Mouse (Mus musculus) frontal cortex, postnatal 36 days (tissue): ENCODE data around the gene Qars.

Experiments
- DNase-seq, 2 experiments: peaks; one replicate each; pipeline ENCODE4 v3.0.0; 2022; ENCODE audit warnings: low spot score in 2 of 2

Qars gene

DNA sequence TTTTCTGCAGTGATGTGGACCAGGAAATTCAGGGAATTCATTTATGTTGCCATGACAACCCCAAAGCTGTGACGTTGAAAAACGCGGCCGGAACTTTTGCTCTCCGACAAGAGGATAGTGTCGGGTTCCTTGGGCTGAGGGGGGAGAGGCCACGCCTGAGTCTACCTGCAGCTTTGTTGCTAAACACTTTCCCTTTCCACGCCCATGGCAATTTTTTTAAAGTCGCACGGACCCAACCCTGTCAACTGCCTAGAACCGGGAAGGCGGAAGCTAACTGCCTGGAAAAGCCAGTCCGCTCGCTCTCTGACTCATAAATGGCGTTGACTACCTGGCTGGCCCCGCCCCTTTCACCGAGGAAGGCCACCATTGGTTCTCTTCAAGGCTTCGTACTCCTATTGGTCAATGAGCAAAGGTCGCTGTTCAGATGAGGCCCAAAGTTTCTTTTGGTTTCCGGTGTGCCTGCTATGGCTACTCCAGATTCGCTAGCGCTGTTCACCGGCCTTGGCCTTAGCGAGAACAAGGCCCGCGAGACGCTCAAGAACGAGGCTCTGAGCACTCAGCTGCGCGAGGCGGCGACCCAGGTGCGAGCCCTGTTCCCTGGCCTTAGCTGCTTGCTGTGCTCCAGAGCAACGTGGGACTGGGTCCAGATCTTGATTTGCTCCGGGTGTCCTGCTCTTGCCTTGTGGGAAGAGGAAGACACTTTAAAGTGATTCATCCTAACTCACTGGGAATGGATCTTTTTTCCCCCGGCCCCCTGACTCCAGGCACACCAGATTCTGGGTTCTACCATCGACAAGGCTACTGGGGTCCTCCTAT, at the start of gene Qars:
Gene Qars, plus strand, starts transcription at position 88 of the 816 bp plus-strand sequence.
- DNase-seq = peak; percentile 92 to 95

- DNase-seq = no peak
These were observed 47.6 kb upstream of the Qars start for GRCm38 (mm10) chr9:108459939-108460318.

GRCm38 (mm10) chr9:108460319-108461178, 47.0 kb upstream of the Qars start, which contains the start of gene Ccdc71:
TSS of gene Ccdc71 (plus strand) at chr9:108460527.
- peak; percentile 88 to 89 for DNase-seq

DNA sequence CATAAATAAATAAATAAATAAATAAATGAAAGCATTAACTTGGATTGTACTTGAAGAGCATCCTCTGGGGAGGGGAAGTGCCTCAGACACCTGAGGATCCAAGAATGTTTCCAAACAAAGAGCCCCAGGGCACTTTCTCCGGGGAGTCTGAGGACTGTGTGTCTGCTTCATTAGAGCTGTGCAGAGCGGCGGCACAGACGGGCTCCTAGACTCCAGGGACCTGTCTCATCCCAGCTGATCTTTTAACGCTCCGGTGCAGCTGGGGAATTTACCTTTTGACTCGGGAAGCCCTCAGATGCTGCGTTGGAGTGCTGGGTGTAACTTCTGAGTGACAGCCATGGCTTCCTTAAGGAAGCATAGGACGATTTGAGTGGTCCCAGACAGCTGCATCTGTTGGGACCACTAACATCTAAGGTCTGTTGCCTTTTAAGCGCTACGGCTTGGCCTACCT, 46.3 kb upstream of the Qars start, which contains the start of gene Klhdc8b:
Gene Klhdc8b, minus strand, starts transcription at position 401 of the 451 bp plus-strand sequence.
- no peak for DNase-seq

GRCm38 (mm10) chr9:108461675-108462074, 45.8 kb upstream of the Qars start:
- no peak for DNase-seq

DNA sequence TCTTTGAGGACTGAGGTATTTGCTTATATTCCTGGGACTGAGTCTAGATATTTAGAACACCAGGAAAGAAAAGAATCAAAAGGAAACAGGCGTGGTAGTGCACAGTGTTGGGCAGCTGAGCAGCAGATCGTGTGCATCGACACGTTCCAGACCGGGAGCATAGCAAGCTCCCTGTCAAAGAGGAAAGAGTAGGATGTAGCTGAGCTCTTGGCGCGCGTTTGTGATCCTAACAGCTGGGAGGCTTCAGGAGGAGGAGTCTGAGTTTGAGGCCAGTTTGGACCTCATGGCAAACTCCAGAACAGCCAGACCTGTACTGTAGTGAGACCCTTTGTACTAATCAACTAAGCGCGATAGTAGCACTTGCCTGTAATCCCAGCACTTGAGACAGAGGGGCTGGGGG, 45.3 kb upstream of the Qars start:
- DNase-seq = no peak

- no peak for DNase-seq
These were observed 43.8 kb upstream of the Qars start for GRCm38 (mm10) chr9:108463713-108464112.

DNA sequence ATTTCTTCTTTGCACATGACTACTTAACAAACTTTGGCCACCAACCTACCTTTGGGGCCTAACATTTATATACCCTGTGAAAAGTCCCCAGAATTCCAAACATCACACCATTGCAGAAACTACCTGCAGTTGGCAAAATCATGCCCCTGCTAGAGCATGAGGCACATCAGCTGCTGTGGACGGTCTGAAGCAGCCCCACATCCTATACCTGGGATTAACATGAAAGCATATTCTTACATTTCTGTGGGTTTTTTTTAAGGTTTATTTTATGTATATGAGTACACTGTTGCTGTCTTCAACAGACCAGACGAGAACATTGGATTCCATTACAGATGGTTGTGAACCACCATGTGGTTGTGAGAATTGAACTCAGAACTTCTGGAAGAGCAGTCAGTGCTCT, 41.3 kb upstream of the Qars start:
- DNase-seq = no peak

DNA sequence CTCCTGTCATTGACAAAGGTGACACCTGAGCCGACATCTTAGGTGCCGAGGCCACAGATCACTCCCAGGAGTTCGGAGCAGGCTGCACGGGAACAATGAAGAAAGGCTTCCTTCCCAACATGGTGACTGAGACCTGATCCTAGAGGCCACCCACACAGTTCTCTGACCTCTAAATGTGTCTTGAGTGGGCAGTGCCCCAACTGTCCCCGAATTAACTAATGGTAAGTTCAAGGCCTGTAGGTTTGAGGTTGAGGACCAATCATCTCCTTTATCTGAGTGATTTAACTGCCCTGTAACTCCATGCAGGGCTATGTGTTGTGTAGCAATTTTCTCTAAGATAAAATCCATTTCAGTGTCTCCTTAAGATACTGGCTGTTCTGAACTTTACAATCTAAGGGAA, 38.1 kb upstream of the Qars start:
- DNase-seq = no peak

DNA sequence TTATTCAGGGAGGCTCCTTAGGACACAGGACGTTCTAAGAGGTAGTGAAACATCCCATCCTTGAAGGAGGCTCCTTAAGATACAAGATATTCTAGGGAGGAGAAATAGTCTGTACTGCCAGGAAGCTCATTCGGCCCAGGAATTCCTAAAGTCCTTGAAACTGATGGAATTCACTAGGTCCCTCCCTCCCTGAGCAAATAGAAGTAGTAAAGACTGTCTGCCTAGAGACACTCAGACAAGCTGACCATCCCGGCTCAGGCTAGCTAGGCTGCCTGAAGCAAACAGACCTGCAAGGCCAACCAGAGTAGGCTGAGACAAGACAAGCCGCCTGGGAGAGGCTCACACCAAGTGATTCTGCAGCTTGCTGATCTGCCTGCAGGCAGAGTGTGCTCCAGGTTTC, 37.7 kb upstream of the Qars start:
- DNase-seq = no peak

GRCm38 (mm10) chr9:108474528-108474927, 33.0 kb upstream of the Qars start:
- DNase-seq = no peak

DNA sequence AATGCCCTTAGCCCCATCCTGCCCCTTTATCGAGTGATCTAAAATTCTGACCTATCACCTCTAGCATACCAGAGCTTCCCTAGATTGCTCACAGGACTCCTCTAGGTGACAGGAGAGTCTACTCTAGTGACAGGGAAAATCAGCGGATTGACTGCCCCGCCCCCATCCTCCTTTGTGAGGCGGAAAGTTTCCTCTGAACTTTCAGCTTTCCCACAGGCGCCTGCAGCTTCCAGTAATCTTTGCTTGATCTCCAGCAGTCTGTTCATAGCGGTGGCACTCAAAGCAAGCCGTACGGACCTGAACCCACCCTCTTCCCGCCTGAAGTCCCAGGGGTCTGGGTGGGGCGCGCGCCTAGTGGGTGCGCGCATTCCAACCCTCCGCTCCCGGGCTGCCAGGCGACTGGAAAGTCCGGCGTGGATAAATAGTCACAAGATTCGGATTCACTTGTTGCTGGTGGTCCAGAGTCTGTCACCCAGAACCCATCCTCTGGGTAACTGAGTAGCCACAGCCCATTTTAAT, 28.8 kb upstream of the Qars start:
- DNase-seq = peak; percentile 17 to 29

DNA sequence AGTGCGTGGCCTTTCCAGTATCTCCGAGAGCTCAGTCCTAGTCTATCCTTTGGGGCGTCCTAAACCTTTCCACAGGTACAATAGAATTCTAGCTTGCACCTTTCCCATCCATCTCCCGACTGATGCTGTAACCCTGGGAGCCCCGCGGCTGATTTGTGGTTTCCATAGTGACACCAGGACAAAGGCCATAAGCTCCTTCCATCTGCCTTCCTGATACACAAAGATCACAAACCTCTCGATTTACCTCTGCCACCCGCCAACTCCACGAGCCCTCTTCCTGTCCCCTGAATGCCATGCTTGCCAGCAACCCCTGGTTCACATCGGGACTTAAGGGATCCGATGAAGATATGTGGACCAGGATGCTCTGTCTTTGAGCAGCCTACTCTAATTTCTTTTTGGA, 28.3 kb upstream of the Qars start:
- no peak for DNase-seq

GRCm38 (mm10) chr9:108479721-108480351, 27.7 kb upstream of the Qars start, which contains the start of gene Lamb2:
TSS of gene Lamb2 (plus strand) at chr9:108479736.
- no peak for DNase-seq

DNA sequence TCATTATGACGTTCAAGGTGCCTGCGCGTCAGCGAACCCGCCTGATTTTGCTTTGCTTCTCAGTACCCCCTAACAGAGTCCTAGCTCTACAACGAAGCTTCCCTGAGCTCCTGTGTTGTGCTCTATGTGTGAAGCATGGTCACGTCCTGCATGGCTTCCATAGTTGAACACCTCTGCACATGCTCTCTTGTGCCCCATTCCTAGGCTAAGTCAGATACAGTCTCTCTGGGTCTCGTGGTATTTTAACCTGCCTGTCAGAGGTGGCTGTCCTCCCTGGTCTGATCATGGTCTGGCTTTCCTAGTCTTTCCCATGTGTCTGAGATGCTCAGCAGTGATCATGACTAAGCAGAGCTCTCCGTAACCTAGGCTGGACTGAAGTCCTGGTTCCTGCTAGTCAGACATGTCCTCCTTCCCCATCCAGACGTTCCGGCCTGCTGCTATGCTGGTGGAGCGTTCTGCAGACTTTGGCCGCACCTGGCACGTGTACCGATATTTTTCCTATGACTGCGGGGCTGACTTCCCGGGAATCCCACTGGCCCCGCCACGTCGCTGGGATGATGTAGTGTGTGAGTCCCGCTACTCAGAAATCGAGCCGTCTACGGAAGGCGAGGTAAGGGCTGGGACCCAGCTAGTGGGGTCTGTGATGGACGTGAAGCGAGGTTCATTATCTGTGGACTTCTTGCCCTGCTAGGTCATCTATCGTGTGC, 26.5 kb upstream of the Qars start:
- no peak for DNase-seq

- no peak for DNase-seq
These were observed 25.8 kb upstream of the Qars start for GRCm38 (mm10) chr9:108481520-108482210.

DNA sequence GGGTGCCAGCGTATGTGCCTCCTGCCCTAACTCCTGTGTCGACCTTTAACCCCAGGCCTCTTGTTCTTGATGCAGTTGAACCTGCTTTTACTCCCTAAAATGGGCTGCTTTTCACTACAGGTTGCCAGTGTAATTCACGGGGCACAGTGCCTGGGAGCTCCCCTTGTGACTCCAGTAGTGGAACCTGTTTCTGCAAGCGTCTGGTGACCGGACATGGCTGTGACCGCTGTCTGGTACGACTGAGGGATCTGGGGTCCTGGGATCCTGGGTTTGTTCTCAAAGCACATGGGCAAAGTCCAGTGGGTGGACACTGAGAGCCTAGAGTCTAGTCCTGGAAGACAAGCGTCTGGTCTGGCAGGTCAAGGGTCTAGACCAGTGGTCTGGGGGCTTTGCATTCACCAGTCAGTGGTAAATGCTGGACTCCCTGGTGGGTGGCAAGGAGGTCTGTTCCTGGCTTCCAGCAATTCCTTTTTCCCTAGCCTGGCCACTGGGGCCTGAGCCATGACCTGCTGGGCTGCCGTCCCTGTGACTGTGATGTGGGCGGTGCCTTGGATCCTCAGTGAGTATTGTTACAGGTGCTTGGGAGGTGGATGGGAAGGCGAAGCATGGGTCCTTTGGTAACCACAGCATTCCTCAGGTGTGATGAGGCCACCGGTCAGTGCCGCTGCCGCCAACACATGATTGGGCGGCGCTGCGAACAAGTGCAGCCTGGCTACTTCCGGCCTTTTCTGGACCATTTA, 24.3 kb upstream of the Qars start:
- DNase-seq = no peak

DNA sequence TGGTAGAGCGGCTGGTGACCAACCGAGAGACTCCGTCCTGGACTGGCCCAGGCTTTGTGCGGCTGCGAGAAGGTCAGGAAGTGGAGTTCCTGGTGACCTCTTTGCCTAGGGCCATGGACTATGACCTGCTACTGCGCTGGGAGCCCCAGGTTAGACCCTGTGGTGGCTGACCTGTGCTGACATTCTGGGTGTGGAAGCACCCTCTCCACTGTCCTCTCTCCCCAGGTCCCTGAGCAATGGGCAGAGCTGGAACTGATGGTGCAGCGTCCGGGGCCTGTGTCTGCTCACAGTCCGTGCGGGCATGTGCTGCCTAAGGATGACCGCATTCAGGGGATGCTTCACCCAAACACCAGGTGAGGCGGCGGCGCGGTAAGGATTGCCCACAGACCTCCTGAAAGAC, 23.5 kb upstream of the Qars start:
- no peak for DNase-seq

DNA sequence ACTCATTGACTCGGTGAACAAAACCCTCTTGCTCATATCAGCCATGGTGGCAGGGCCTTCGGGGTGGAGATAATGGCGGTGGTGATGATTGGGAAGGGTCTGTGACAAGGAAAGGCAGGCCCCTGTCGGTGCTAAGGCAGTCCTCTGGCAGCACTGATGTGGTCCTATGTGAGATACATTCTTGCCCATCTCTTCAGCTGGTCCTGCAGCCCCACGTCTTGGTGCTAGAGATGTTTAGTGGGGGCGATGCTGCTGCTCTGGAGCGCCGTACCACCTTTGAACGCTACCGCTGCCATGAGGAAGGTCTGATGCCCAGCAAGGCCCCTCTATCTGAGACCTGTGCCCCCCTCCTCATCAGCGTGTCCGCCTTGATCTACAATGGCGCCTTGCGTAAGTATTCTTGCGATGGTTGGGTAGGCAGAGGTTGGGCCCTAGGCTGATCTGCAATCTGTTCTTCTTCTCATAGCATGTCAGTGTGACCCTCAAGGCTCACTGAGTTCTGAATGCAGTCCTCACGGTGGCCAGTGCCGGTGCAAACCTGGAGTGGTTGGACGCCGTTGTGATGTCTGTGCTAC, 22.1 kb upstream of the Qars start:
- no peak for DNase-seq
